Mouse (Mus musculus): ENCODE measurements around the gene Gstcd. TPM values are rescaled to one million over a fixed set of nuclear protein-coding genes. Genes with fewer than 3 reads are reported as not detected.

Gene Gstcd
- 19.9 TPM for total RNA-seq (2023)

DNA sequence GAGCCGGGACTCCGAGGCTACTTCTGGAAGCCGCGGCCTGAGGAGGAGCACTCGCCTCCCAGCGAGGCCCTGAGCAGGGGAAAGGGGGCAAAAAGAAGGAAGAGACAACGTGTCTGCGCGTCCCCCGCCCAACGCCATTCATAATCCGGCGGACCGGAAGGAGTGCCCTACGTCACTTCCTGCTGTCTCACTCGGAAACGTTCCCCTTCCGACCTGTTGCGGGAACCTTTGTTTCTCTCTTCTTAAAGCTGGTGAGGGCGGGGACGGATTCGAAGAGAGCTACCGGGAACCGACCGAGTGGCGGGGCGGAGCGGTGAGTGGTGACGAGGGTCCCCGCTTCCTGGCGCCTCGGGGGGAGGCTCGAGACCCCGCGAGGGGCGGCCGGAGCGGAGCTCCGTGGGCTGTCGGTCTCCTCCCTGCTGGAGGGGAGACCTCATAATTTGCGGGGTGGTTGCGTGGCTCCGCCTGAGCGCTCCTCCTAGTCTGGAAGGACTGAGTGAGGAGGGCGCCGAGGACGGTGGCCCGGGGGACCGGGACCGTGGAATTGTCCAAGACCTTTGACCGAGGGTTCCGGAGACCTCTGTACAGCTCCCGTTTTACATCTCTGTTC, at the start of gene Gstcd, which contains the start of gene Ints12:
Gstcd (minus strand) TSS at position 370 of the 610 bp plus-strand sequence.
Ints12 (plus strand) TSS at position 177 of the 610 bp plus-strand sequence.

DNA sequence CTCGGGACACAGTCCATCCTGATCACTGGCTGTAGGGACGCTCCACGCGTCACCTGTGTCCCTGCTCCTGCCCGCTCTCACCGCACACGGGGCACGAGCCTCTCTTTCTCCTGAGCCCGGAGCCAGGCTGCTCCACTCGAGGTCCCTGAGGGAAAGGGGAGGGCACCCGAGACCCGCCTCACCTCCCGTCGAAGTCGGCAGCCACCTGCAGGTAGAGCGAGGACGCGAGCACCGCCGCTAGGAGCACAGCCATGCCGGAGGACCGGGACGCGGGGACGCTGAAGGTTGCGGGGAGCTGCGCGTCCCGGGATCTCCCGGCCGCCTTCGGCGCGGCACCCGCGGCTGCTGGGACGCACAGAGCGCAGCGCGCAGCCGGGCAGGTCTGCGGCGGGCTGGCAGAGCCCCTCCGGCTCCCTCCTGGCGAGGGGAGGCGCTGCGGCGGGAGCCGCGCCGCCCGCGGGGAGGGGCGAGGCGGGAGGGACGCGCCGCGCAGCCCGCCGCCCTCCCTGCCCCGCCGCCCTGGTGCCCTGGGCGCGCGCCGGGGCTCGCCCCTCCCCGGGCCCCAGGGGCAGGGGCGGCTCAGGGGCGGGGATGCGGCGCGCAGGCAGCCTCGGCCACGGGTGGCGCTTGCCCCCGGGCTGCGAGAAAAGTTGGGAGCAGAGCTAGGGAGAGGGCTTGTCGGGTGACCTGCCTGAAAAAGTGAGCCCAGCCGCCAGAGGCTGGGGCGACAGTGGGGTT, 141.9 kb downstream of the Gstcd start, which contains the start of gene Npnt:
Npnt (minus strand) TSS at position 501 of the 738 bp plus-strand sequence.

Other genes with a start within 250 kb of the Gstcd start
- gene Npnt, start 141.7 kb downstream of the Gstcd start, total RNA-seq (2023) = not detected
- 19.3 TPM for gene Ints12, start 193 bp downstream of the Gstcd start, total RNA-seq (2023)
- not detected for gene Arhgef38, start 142.9 kb upstream of the Gstcd start, total RNA-seq (2023)
- gene Ppa2, start 218.1 kb upstream of the Gstcd start, total RNA-seq (2023) = 27.1 TPM

Measured in CD8-positive naive resting alpha-beta T cell, adult 57 days (primary cell).